Mouse (Mus musculus): Measurements from ENCODE around the gene Rab25. TPM values are rescaled to one million over a fixed set of nuclear protein-coding genes. Genes with fewer than 3 reads are reported as not detected.

Gene Rab25
- polyA plus RNA-seq, 1 experiment: 0.07 TPM

DNA sequence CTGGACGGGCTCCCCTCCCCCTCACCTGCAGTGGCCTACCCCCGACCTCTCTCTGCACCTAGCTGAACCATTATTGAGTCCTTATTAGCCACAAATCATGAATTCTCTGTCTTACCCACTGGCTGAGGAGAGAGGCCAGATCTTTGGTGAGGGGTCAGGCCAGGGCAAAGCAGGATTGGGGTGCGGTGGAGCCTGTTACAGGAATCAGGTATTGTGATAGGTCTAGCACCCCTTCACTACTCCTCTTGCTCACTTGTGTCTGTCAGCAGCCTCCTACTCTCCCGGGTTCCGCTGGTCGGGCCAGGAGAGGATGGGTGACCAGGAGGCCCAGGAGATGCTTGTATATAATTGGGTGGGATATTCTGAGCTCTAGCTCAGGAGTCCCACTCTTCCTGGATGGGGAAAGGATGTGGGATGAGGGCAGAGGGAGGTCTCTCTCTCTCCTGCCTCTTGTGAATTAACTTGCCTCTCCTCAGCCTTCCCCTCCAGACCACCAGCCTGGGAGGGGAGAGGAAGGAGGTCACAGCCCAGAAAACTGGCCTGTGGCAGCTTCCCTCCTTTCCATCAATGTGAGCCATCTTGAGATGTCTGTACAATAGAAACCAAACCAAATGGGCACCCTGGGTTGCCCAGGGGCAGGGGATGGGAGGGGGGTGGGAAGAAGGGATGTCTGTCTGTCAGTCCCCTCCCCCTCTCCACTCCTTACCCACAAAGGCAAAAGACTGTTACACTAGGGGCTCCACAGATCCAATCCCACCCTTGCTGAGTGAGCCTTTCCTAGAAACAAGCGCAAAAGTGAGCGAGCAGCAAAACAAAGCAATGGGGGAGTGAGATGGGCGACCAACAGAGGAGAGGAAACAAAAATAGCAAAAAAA, 9.6 kb downstream of the Rab25 start:
- no peak overlapping the region for H3ac ChIP-seq (ENCODE audit: control insufficient read depth, insufficient read length, low read depth)
- H3K36me3 ChIP-seq (ENCODE audit: control insufficient read depth, insufficient read depth): peaks cover 17% of the 10 kb centered on the region
- no peaks in the 10 kb centered on the region for H3K27me3 ChIP-seq (ENCODE audit: control insufficient read depth, insufficient read depth, insufficient read length)
- peaks cover 51% of the 10 kb centered on the region for H3K79me2 ChIP-seq (ENCODE audit: control insufficient read depth, insufficient read depth)
- H3K79me3 ChIP-seq (ENCODE audit: low read depth): peaks cover 24% of the 10 kb centered on the region
- no peak overlapping the region for H3K4me3 ChIP-seq (ENCODE audit: insufficient read depth, poor library complexity, severe bottlenecking)
- TF ChIP-seq CEBPB (IDR thresholded peaks at IDR 0.05; ENCODE audit: low read depth) (no peak), MYOG (IDR thresholded peaks at IDR 0.05; ENCODE audit: control insufficient read depth, extremely low read depth, insufficient read length) (no peak), USF1 (IDR thresholded peaks at IDR 0.05; ENCODE audit: low read depth) (no peak), MYOD1 (IDR thresholded peaks at IDR 0.05; ENCODE audit: control insufficient read depth, insufficient read length, low read depth) (no peak), CTCF (IDR thresholded peaks at IDR 0.05; ENCODE audit: control insufficient read depth, insufficient read depth, insufficient read length) (no peak), MAX (IDR thresholded peaks at IDR 0.05) (no peak)

DNA sequence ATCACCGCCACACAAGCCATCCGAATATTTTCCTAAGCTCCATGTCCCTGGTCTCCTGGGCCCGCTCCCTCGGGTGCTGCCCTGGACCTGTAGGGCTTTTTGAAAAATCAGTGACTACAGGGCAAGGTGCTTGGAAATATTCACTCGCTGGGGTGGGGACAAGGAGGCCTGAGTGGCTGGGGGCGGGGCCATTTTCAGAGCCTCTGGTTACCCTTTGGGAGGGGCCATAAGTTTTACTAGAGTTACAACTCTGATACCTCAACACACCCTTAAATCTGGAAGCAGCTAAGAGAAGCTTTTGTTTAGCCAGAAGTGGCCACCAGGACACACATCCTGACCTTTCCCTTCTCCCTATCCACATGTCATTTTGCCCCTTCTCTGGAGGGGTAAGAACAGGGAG, 11.0 kb downstream of the Rab25 start:
- no peak overlapping the region for H3ac ChIP-seq (ENCODE audit: control insufficient read depth, insufficient read length, low read depth)
- peaks cover 17% of the 10 kb centered on the region for H3K36me3 ChIP-seq (ENCODE audit: control insufficient read depth, insufficient read depth)
- peaks cover 65% of the 10 kb centered on the region for H3K79me2 ChIP-seq (ENCODE audit: control insufficient read depth, insufficient read depth)
- H3K79me3 ChIP-seq (ENCODE audit: low read depth): peaks cover 36% of the 10 kb centered on the region
- H3K4me3 ChIP-seq (ENCODE audit: insufficient read depth, poor library complexity, severe bottlenecking): no peak overlapping the region
- no peak for TF ChIP-seq CEBPB (IDR thresholded peaks at IDR 0.05; ENCODE audit: low read depth)
- TF ChIP-seq MAX (IDR thresholded peaks at IDR 0.05): no peak
- TF ChIP-seq FOSL1 (IDR thresholded peaks at IDR 0.05; ENCODE audit: insufficient read depth, low read length, poor library complexity, severe bottlenecking): no peak
- TF ChIP-seq CTCF (IDR thresholded peaks at IDR 0.05; ENCODE audit: control insufficient read depth, insufficient read depth, insufficient read length): no peak
- no peak for TF ChIP-seq USF1 (IDR thresholded peaks at IDR 0.05; ENCODE audit: low read depth)
- TF ChIP-seq MYOG (IDR thresholded peaks at IDR 0.05; ENCODE audit: control insufficient read depth, extremely low read depth, insufficient read length): no peak
- TF ChIP-seq MYOD1 (IDR thresholded peaks at IDR 0.05; ENCODE audit: control insufficient read depth, insufficient read length, low read depth): no peak
- H3K27me3 ChIP-seq (ENCODE audit: control insufficient read depth, insufficient read depth, insufficient read length): no peaks in the 10 kb centered on the region

GRCm38 (mm10) chr3:88536103-88536930, 11.8 kb downstream of the Rab25 start:
- TF ChIP-seq MYOG (IDR thresholded peaks at IDR 0.05; ENCODE audit: control insufficient read depth, extremely low read depth, insufficient read length): no peak
- no peak for TF ChIP-seq CEBPB (IDR thresholded peaks at IDR 0.05; ENCODE audit: low read depth)
- no peak for TF ChIP-seq MAX (IDR thresholded peaks at IDR 0.05)
- no peak for TF ChIP-seq MYOD1 (IDR thresholded peaks at IDR 0.05; ENCODE audit: control insufficient read depth, insufficient read length, low read depth)
- no peak for TF ChIP-seq FOSL1 (IDR thresholded peaks at IDR 0.05; ENCODE audit: insufficient read depth, low read length, poor library complexity, severe bottlenecking)
- TF ChIP-seq USF1 (IDR thresholded peaks at IDR 0.05; ENCODE audit: low read depth): no peak
- TF ChIP-seq CTCF (IDR thresholded peaks at IDR 0.05; ENCODE audit: control insufficient read depth, insufficient read depth, insufficient read length): no peak
- peaks cover 17% of the 10 kb centered on the region for H3K36me3 ChIP-seq (ENCODE audit: control insufficient read depth, insufficient read depth)
- no peak overlapping the region for H3ac ChIP-seq (ENCODE audit: control insufficient read depth, insufficient read length, low read depth)
- H3K4me3 ChIP-seq (ENCODE audit: insufficient read depth, poor library complexity, severe bottlenecking): no peak overlapping the region
- H3K27me3 ChIP-seq (ENCODE audit: control insufficient read depth, insufficient read depth, insufficient read length): no peaks in the 10 kb centered on the region
- peaks cover 37% of the 10 kb centered on the region for H3K79me3 ChIP-seq (ENCODE audit: low read depth)
- H3K79me2 ChIP-seq (ENCODE audit: control insufficient read depth, insufficient read depth): peaks cover 73% of the 10 kb centered on the region

GRCm38 (mm10) chr3:88535527-88535926, 12.6 kb downstream of the Rab25 start:
- no peaks in the 10 kb centered on the region for H3K27me3 ChIP-seq (ENCODE audit: control insufficient read depth, insufficient read depth, insufficient read length)
- H3K4me3 ChIP-seq (ENCODE audit: insufficient read depth, poor library complexity, severe bottlenecking): no peak overlapping the region
- H3K36me3 ChIP-seq (ENCODE audit: control insufficient read depth, insufficient read depth): peaks cover 17% of the 10 kb centered on the region
- peaks cover 81% of the 10 kb centered on the region for H3K79me2 ChIP-seq (ENCODE audit: control insufficient read depth, insufficient read depth)
- TF ChIP-seq CTCF (IDR thresholded peaks at IDR 0.05; ENCODE audit: control insufficient read depth, insufficient read depth, insufficient read length) (no peak), MYOD1 (IDR thresholded peaks at IDR 0.05; ENCODE audit: control insufficient read depth, insufficient read length, low read depth) (no peak), MYOG (IDR thresholded peaks at IDR 0.05; ENCODE audit: control insufficient read depth, extremely low read depth, insufficient read length) (no peak), FOSL1 (IDR thresholded peaks at IDR 0.05; ENCODE audit: insufficient read depth, low read length, poor library complexity, severe bottlenecking) (no peak), USF1 (IDR thresholded peaks at IDR 0.05; ENCODE audit: low read depth) (no peak), MAX (IDR thresholded peaks at IDR 0.05) (no peak), CEBPB (IDR thresholded peaks at IDR 0.05; ENCODE audit: low read depth) (no peak)
- H3ac ChIP-seq (ENCODE audit: control insufficient read depth, insufficient read length, low read depth): no peak overlapping the region
- peaks cover 43% of the 10 kb centered on the region for H3K79me3 ChIP-seq (ENCODE audit: low read depth)

DNA sequence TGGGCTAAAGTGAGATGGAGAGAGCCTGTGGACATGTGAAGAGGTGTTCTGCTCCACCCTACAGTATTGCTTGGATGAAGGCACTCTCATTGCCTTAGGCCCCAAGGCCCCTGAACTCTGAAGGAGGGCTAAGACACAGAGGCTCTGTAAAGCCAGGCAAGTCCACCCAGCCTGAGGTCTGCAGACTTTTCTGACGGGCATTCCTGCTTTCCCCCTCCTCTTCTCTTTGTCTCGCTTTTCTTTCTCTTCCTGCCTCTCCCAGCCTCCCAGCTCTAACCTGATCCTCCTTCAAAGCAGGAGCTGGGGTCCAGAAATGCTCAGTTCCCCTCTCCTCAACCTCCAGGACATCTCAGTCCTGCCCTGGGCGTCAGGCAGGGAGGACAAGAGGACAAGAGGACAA, 13.1 kb downstream of the Rab25 start:
- no peak for TF ChIP-seq USF1 (IDR thresholded peaks at IDR 0.05; ENCODE audit: low read depth)
- no peak for TF ChIP-seq MYOG (IDR thresholded peaks at IDR 0.05; ENCODE audit: control insufficient read depth, extremely low read depth, insufficient read length)
- no peak for TF ChIP-seq CEBPB (IDR thresholded peaks at IDR 0.05; ENCODE audit: low read depth)
- TF ChIP-seq MYOD1 (IDR thresholded peaks at IDR 0.05; ENCODE audit: control insufficient read depth, insufficient read length, low read depth): no peak
- no peak for TF ChIP-seq CTCF (IDR thresholded peaks at IDR 0.05; ENCODE audit: control insufficient read depth, insufficient read depth, insufficient read length)
- TF ChIP-seq MAX (IDR thresholded peaks at IDR 0.05): no peak
- TF ChIP-seq FOSL1 (IDR thresholded peaks at IDR 0.05; ENCODE audit: insufficient read depth, low read length, poor library complexity, severe bottlenecking): no peak
- H3K36me3 ChIP-seq (ENCODE audit: control insufficient read depth, insufficient read depth): peaks cover 13% of the 10 kb centered on the region
- H3K4me3 ChIP-seq (ENCODE audit: insufficient read depth, poor library complexity, severe bottlenecking): no peak overlapping the region
- no peaks in the 10 kb centered on the region for H3K27me3 ChIP-seq (ENCODE audit: control insufficient read depth, insufficient read depth, insufficient read length)
- H3K79me2 ChIP-seq (ENCODE audit: control insufficient read depth, insufficient read depth): peaks cover 86% of the 10 kb centered on the region
- peaks cover 43% of the 10 kb centered on the region for H3K79me3 ChIP-seq (ENCODE audit: low read depth)
- H3ac ChIP-seq (ENCODE audit: control insufficient read depth, insufficient read length, low read depth): no peak overlapping the region

Data from C2C12 (cell line).